Comparison of ENCODE assay signal across 7 mouse cellular contexts in the genomic region with DNA sequence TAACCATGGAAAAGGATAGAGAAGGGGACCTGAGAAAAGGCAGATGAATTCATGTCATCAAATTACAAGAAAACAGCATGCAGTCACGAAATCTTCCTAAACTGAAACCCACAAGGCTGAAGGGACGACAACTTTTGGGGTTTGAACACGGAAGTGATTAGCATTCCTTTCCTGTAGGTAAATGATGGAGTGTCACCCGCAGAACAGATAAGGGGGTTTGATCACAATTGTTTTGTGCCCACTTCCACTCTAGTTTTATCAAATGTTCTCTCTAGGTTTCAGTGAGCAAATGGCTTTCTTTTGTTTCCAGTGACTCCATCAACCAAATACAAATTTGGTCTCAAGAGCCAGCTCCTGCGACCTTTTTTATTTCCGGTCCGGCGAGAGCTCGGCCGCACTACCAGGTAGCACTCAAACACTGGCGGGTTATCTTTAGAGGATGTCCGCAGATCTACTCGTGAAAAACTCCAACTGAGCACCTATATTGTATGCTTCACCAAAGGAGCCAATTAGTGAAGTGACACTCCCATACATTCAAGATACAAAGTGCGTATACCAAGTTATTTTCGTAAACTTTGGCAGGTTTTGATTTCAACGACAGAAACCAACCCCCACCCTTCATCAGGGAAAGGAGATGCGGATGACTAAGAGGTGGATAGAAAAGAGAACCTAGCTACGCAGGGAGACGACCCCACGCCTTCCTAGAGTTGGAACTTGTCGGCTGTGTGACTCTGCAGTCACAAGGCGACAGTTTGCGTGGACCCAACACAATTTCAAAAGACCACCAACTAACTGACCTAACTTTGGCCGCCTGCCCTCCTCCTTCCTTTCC. TPM values are rescaled to one million over a fixed set of nuclear protein-coding genes. Genes with fewer than 3 reads are reported as not detected.
A peak's percentile ranks its signal among the peaks of the same experiment; 100 is the strongest.
DNase-seq lines count a peak whose midpoint lies in the region; ATAC-seq lines count a peak whose summit lies in the region.

No protein-coding gene starts in this region.

- 10% methylated on average over 24 of the region's 24 CpGs for WGBS in hindbrain, embryonic 11.5 days

- DNase-seq in right cerebral cortex, adult 18-20 months: peak; percentile 10
- no peak for DNase-seq in right cerebral cortex, postnatal 36 days (ENCODE audit: low spot score in 2 of 2)
- no peak for DNase-seq in hindbrain, embryonic 11.5 days (ENCODE audit: low spot score)
- no peak for DNase-seq in urinary bladder, postnatal 25 days (ENCODE audit: low spot score)
- no peak for DNase-seq in layer of hippocampus, postnatal 10 days (ENCODE audit: low spot score in 2 of 2)

- H3K36me3 ChIP-seq in hindbrain, embryonic 11.5 days (ENCODE audit: control insufficient read depth, insufficient read depth, low read length): no peaks in the 10 kb centered on the region

- H3K27me3 ChIP-seq in hindbrain, embryonic 11.5 days (ENCODE audit: control insufficient read depth, insufficient read depth, low read length): no peaks in the 10 kb centered on the region

- H3K9me3 ChIP-seq in hindbrain, embryonic 11.5 days (ENCODE audit: control insufficient read depth, low read length): no peaks in the 10 kb centered on the region

- peak overlapping the region; percentile 87 for H3K4me3 ChIP-seq in brown adipose tissue, adult 24 weeks (ENCODE audit: insufficient read depth, low read depth, low read length)
- peak overlapping the region; percentile 93 for H3K4me3 ChIP-seq in hindbrain, embryonic 11.5 days (ENCODE audit: low read depth, low read length)

- peak overlapping the region; percentile 100 for H3K9ac ChIP-seq in hindbrain, embryonic 11.5 days (ENCODE audit: low read depth, low read length)

- peak overlapping the region; percentile 50 for H3K4me2 ChIP-seq in hindbrain, embryonic 11.5 days (replicated peaks; ENCODE audit: low read depth, low read length)

- H3K27ac ChIP-seq in brown adipose tissue, adult 24 weeks (replicated peaks; ENCODE audit: low read depth, low read length): peak overlapping the region; percentile 39
- no peak overlapping the region for H3K27ac ChIP-seq in hindbrain, embryonic 11.5 days (ENCODE audit: low read depth, low read length)

- peaks cover 10% of the 10 kb centered on the region; the same call in 1 of the 2 replicates for H3K4me1 ChIP-seq in brown adipose tissue, adult 24 weeks (ENCODE audit: control insufficient read depth, insufficient read depth, insufficient read length, low read length)
- H3K4me1 ChIP-seq in hindbrain, embryonic 11.5 days (replicated peaks; ENCODE audit: control insufficient read depth, insufficient read depth, low read length): no peaks in the 10 kb centered on the region

- 0 out of 2 replicates have a peak, but pooled peaks have one; percentile 6 for ATAC-seq in hindbrain, embryonic 11.5 days (ENCODE audit: low FRiP score)
- 0 out of 2 replicates have a peak, but pooled peaks have one; percentile 9 for ATAC-seq in megakaryocyte progenitor cell, adult 5-6 weeks (replicated peaks; ENCODE audit: poor library complexity)

RNA-seq across cellular contexts. Expression of gene Ube2l3, which starts 2.1 kb away (rescaled TPM):
- 142 and 156 TPM in 2 replicates for polyA plus RNA-seq in brown adipose tissue, adult 24 weeks (2012; ENCODE audit: insufficient read depth, insufficient read length, missing spikeins)
- 415 and 422 TPM in 2 replicates for polyA plus RNA-seq in hindbrain, embryonic 11.5 days (2014; fragmentation: Nextera tagmentation; extraction: Ambion mirVana)
- 312 and 333 TPM in 2 replicates for total RNA-seq in megakaryocyte progenitor cell, adult 5-6 weeks (2015)
- total RNA-seq in megakaryocyte progenitor cell, adult 5-6 weeks (2017): 87.5 and 107 TPM in 2 replicates
- 100 to 1,000 TPM; 173 to 178 TPM for total RNA-seq in layer of hippocampus, postnatal 10 days (2021)

RNA-seq across cellular contexts. Expression of gene Rimbp3, which starts 8.1 kb away (rescaled TPM):
- not detected in 2 replicates for polyA plus RNA-seq in brown adipose tissue, adult 24 weeks (2012; ENCODE audit: insufficient read depth, insufficient read length, missing spikeins)
- 0.78 and 1.0 TPM in 2 replicates for polyA plus RNA-seq in hindbrain, embryonic 11.5 days (2014; fragmentation: Nextera tagmentation; extraction: Ambion mirVana)
- 0.69 and 0.95 TPM in 2 replicates for total RNA-seq in megakaryocyte progenitor cell, adult 5-6 weeks (2015)
- 0.58 and 1.3 TPM in 2 replicates for total RNA-seq in megakaryocyte progenitor cell, adult 5-6 weeks (2017)
- total RNA-seq in layer of hippocampus, postnatal 10 days (2021): 1 to 10 TPM; 2.7 to 2.9 TPM

RNA-seq across cellular contexts. Expression of gene Hic2, which starts 33.0 kb away (rescaled TPM):
- polyA plus RNA-seq in brown adipose tissue, adult 24 weeks (2012; ENCODE audit: insufficient read depth, insufficient read length, missing spikeins): 0.54 and 0.71 TPM in 2 replicates
- polyA plus RNA-seq in hindbrain, embryonic 11.5 days (2014; fragmentation: Nextera tagmentation; extraction: Ambion mirVana): 7.9 and 8.7 TPM in 2 replicates
- 1.8 and 1.9 TPM in 2 replicates for total RNA-seq in megakaryocyte progenitor cell, adult 5-6 weeks (2015)
- 2.1 and 2.3 TPM in 2 replicates for total RNA-seq in megakaryocyte progenitor cell, adult 5-6 weeks (2017)
- 1 to 10 TPM; 6.1 to 6.2 TPM for total RNA-seq in layer of hippocampus, postnatal 10 days (2021)

RNA-seq across cellular contexts. Expression of gene Ccdc116, which starts 53.3 kb away (rescaled TPM):
- polyA plus RNA-seq in brown adipose tissue, adult 24 weeks (2012; ENCODE audit: insufficient read depth, insufficient read length, missing spikeins): not detected in 2 replicates
- 0.31 and 1.0 TPM in 2 replicates for polyA plus RNA-seq in hindbrain, embryonic 11.5 days (2014; fragmentation: Nextera tagmentation; extraction: Ambion mirVana)
- total RNA-seq in megakaryocyte progenitor cell, adult 5-6 weeks (2015): 2.2 and 4.8 TPM in 2 replicates
- total RNA-seq in megakaryocyte progenitor cell, adult 5-6 weeks (2017): 2.0 and 8.1 TPM in 2 replicates
- total RNA-seq in layer of hippocampus, postnatal 10 days (2021): 1 to 10 TPM; 4.6 to 4.8 TPM

RNA-seq across cellular contexts. Expression of gene Ydjc, which starts 55.9 kb away (rescaled TPM):
- not detected in 2 replicates for polyA plus RNA-seq in brown adipose tissue, adult 24 weeks (2012; ENCODE audit: insufficient read depth, insufficient read length, missing spikeins)
- 11.4 and 11.9 TPM in 2 replicates for polyA plus RNA-seq in hindbrain, embryonic 11.5 days (2014; fragmentation: Nextera tagmentation; extraction: Ambion mirVana)
- 25.7 TPM in 2 replicates for total RNA-seq in megakaryocyte progenitor cell, adult 5-6 weeks (2015)
- 23.5 and 24.4 TPM in 2 replicates for total RNA-seq in megakaryocyte progenitor cell, adult 5-6 weeks (2017)
- 10 to 100 TPM; 43.3 to 49.1 TPM for total RNA-seq in layer of hippocampus, postnatal 10 days (2021)
